Mouse (Mus musculus) forebrain, embryonic 10.5 days (tissue): ENCODE data around the gene Tmem125. TPM values are rescaled to one million over a fixed set of nuclear protein-coding genes. Genes with fewer than 3 reads are reported as not detected.
A peak's percentile ranks its signal among the peaks of the same experiment; 100 is the strongest.

Experiments
- DNase-seq: peaks from one replicate; pipeline ENCODE4 v3.0.0-alpha.2; 2017; ENCODE audit warnings: low spot score; ENCODE audit errors: extremely low spot score
- H3K27ac ChIP-seq: fragments of 300-500 bp; sonication (generic); 2 replicates; pipeline ENCODE4 v1.5.1; 2016; ENCODE audit warnings: mild to moderate bottlenecking
- H3K27me3 ChIP-seq: fragments of 300-500 bp; sonication (generic); 2 replicates; pipeline ENCODE4 v1.6.1; 2016; ENCODE audit warnings: mild to moderate bottlenecking; ENCODE audit not compliant: poor library complexity, severe bottlenecking
- H3K36me3 ChIP-seq: fragments of 300-500 bp; sonication (generic); replicated peaks from 2 replicates; pipeline ENCODE4 v1.6.1; 2016; ENCODE audit warnings: mild to moderate bottlenecking, moderate library complexity
- H3K4me1 ChIP-seq: fragments of 300-500 bp; sonication (generic); 2 replicates; pipeline ENCODE4 v1.6.1; 2016
- H3K4me3 ChIP-seq: fragments of 300-500 bp; sonication (generic); 2 replicates; pipeline ENCODE4 v1.5.1; 2016; ENCODE audit warnings: mild to moderate bottlenecking, moderate library complexity
- H3K9me3 ChIP-seq: fragments of 300-500 bp; sonication (generic); 2 replicates; pipeline ENCODE4 v1.6.1; 2016; ENCODE audit warnings: mild to moderate bottlenecking, moderate library complexity
- WGBS: fragments of 180-500 bp; shearing (Covaris S2); methylation state at CpG from one replicate; pipeline ENCODE4 v1.1.7; 2016; 5-methylcytosine and 5-hydroxymethylcytosine counted together
- polyA plus RNA-seq: library from polyadenylated mRNA; unstranded; fragments of >200 nt; fragmentation: Nextera tagmentation; extraction: Ambion mirVana; gene quantifications from 2 replicates; pipeline ENCODE4 v1.2.1, GENCODE M21; 2016

The Tmem125 gene
- polyA plus RNA-seq = 0.68 and 0.76 TPM in 2 replicates

DNA sequence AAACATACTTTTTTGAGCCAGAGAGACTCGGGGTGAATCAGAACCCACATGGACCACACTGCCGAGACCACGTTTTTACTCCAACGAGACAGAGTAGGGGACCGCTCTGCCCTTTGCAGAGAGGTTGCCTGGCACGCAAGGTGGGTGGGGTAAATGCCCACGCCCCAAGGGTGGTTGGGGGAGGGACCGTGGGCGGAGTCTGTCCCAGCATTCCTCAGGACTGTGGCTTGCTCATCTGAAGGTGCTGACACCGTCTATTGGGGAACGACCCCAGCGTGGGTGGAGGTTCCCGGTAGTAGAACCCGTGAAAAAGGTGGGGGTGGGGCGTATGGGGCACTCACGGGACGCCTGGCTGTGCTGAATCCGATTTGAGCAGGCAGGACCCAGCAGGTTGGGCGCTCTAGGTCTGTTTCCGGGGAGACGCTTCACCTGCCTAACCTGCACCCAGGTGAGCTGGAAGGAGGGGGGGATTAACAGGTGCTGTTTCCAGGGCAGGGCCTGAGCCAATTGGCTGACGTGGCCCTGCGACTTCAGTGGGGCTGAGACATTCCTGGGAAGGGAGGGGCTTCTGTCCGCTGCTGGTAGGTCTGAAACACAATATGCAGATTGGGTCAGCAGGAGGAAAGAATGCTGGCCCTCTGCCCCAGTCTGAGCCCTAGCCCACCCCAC, at the start of gene Tmem125:
TSS of gene Tmem125 (minus strand) at position 453 of the 669 bp plus-strand sequence.
- Histone ChIP-seq H3K27ac (peak within 1 kb of the TSS; percentile 48; the same call in 1 of the 2 replicates), H3K36me3 (no peaks in the 10 kb centered on the region), H3K9me3 (peaks cover 3% of the 10 kb centered on the region), H3K4me1 (peaks cover 31% of the 10 kb centered on the region), H3K27me3 (peaks cover 38% of the 10 kb centered on the region), H3K4me3 (peak within 1 kb of the TSS; percentile 50)
- WGBS = 1% methylated on average over 24 of the region's 24 CpGs
- peak; percentile 28 for DNase-seq

DNA sequence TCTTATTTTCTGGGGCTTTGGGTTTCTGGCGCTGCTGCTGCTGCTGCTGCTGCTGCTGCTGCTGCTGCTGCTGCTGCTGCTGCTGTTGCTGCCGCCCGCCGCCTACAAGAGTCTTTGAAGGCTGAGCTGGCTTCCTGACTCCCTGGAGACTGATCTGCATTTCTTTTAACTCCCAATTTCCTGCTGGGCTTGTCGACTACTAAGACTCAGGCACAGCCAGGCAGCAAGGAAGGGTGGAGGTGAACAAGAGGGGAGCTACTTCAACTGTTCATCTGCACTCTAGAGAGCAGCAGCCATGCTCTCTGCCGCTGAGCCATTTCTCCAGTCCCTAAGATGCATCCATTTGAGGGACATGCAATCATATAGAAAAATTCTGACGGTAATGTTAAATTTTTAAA, 45.9 kb upstream of the Tmem125 start:
- no peak for DNase-seq
- Histone ChIP-seq H3K4me3 (peak overlapping the region; percentile 20; the same call in 1 of the 2 replicates), H3K36me3 (no peaks in the 10 kb centered on the region), H3K9me3 (0 out of 2 replicates have a peak, but pooled peaks cover 3% of the 10 kb centered on the region), H3K27me3 (peaks cover 4% of the 10 kb centered on the region; the same call in 1 of the 2 replicates), H3K4me1 (peaks cover 16% of the 10 kb centered on the region), H3K27ac (peak overlapping the region; percentile 44; the same call in 1 of the 2 replicates)
- WGBS = 7% methylated on average over 7 of the region's 7 CpGs

DNA sequence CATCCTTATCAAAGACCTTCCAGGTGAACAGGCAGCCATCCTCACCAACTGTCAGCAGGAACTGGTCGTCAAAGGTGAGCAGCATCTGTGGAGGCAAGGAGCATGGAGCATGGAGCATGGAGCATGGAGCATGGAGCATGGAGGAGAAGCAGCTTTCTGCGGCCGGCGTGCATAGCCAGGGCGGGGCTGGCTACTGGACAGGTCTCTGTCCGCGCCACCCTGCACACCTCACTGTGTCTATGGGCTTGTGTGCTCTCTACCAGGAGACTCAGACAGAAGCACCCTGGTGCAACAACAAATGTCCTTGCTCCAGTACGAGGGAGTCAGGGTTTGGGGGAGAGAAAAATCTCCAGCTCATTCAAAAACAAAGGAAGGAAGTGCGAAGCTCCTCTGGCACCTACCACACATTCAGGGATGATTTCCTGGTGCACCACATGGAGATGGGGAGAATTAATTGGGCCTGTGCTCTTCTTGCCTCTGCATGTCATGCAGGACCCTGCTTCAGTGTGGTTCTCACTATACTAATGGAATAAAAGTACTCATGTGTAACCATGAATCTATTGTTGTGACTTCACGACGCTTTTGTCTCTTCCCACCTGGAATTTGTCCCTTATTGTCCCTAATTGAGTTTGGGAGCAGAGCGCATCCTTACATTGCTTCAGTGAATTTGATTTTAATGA, 45.3 kb upstream of the Tmem125 start:
- Histone ChIP-seq H3K4me1 (peaks cover 16% of the 10 kb centered on the region), H3K4me3 (peak overlapping the region; percentile 20; the same call in 1 of the 2 replicates), H3K9me3 (peaks cover 8% of the 10 kb centered on the region; the same call in 1 of the 2 replicates), H3K36me3 (no peaks in the 10 kb centered on the region), H3K27ac (peak overlapping the region; percentile 44; the same call in 1 of the 2 replicates), H3K27me3 (peaks cover 4% of the 10 kb centered on the region; the same call in 1 of the 2 replicates)
- DNase-seq = no peak
- 59% methylated on average over 12 of the region's 12 CpGs for WGBS

DNA sequence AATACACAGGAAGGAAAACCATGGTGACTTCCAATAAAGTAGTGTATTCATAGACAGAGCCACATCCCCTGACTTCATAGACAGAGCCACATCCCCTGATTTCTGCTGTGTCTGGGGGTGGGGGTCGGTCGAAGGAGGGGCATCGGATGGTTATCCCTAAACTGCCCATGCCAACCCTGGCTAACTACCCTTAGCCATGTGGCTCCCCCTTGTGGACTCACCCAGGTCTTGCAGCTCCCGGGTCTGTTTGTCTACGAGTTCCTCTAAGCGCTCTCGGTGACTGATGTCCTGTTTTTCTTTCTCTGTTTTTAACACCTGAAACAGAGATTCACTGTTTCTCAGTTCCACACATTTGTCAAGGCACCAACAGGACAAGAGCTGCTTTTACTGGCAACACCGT, 38.8 kb upstream of the Tmem125 start:
- Histone ChIP-seq H3K4me3 (no peak overlapping the region), H3K36me3 (no peaks in the 10 kb centered on the region), H3K27me3 (0 out of 2 replicates have a peak, but pooled peaks cover 3% of the 10 kb centered on the region), H3K27ac (no peak overlapping the region), H3K9me3 (peaks cover 8% of the 10 kb centered on the region; the same call in 1 of the 2 replicates), H3K4me1 (peaks cover 13% of the 10 kb centered on the region)
- DNase-seq = no peak
- 92% methylated on average over 8 of the region's 8 CpGs for WGBS

DNA sequence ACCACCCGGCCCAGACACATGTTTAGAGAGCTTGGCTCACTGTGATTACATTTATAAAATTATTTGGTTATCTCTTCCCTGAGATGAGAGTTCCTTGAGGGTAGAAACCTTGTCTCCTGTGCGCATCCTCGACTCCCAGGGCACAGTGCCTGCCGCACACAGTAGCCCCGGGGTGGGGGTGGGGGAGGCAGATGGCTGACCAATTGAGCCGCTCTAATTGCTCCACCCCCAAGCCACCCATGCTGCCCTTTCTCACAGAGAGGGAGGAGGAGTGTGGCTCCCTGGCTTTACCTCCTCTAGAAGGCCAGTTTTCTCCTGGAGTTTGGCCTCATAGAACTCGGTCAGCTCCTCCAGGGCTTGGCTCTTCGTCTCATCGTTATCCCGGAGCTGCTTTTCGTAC, 37.7 kb upstream of the Tmem125 start:
- H3K36me3 ChIP-seq = no peaks in the 10 kb centered on the region
- H3K9me3 ChIP-seq = peaks cover 8% of the 10 kb centered on the region; the same call in 1 of the 2 replicates
- H3K4me1 ChIP-seq = peaks cover 9% of the 10 kb centered on the region
- peak overlapping the region; percentile 40; the same call in 1 of the 2 replicates for H3K27ac ChIP-seq
- 34% methylated on average over 11 of the region's 11 CpGs for WGBS
- H3K27me3 ChIP-seq = peaks cover 11% of the 10 kb centered on the region; the same call in 1 of the 2 replicates
- no peak overlapping the region for H3K4me3 ChIP-seq
- DNase-seq = no peak

DNA sequence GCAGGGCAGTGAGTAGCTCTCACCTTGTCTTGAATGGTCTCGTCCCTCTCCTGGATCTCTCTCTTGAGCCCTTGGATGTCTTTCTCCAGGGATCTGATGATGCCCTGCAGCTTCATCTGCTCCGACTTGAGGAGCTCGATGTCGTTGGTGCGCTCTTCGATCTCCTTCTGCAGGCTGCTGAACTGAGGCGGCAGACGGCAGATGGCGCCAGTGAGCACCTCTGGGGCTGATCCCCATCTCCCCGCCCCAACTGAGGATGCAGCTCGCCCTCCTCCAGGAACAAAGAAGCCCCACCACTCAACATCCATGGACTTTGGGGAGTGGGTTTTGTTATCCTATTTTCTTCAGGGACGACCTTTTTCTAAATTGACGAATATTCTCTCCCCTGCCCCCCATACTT, 35.5 kb upstream of the Tmem125 start:
- no peaks in the 10 kb centered on the region for H3K36me3 ChIP-seq
- peaks cover under 1% of the 10 kb centered on the region; the same call in 1 of the 2 replicates for H3K9me3 ChIP-seq
- DNase-seq = no peak
- no peak overlapping the region for H3K27ac ChIP-seq
- H3K27me3 ChIP-seq = peaks cover 12% of the 10 kb centered on the region; the same call in 1 of the 2 replicates
- WGBS = 46% methylated on average over 13 of the region's 13 CpGs
- H3K4me3 ChIP-seq = no peak overlapping the region
- H3K4me1 ChIP-seq = peaks cover 9% of the 10 kb centered on the region

DNA sequence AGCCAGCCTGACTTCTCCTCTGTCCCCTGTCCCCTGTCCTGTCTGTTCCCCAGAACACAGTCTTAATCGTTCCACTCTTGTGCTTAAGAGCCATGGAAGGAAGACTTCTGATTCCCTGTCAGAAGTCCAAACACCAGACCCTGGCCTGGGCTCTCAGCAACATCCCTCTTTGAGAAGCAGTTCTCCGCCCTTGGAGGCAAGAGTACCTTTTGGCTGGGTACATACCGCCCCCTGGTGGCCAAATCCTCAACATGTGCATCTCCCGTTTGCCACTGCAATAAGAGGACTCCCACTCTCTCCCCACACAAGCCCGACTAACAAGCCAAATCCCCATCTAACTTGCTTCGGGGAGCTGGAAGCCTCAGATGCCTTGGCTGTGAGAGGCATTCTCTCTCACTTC, 32.3 kb upstream of the Tmem125 start:
- no peak overlapping the region for H3K4me3 ChIP-seq
- H3K9me3 ChIP-seq = no peaks in the 10 kb centered on the region
- no peak overlapping the region for H3K27ac ChIP-seq
- 8% methylated on average over 6 of the region's 6 CpGs for WGBS
- H3K27me3 ChIP-seq = peaks cover 12% of the 10 kb centered on the region; the same call in 1 of the 2 replicates
- peak; percentile 89 for DNase-seq
- no peaks in the 10 kb centered on the region for H3K36me3 ChIP-seq
- H3K4me1 ChIP-seq = no peaks in the 10 kb centered on the region

DNA sequence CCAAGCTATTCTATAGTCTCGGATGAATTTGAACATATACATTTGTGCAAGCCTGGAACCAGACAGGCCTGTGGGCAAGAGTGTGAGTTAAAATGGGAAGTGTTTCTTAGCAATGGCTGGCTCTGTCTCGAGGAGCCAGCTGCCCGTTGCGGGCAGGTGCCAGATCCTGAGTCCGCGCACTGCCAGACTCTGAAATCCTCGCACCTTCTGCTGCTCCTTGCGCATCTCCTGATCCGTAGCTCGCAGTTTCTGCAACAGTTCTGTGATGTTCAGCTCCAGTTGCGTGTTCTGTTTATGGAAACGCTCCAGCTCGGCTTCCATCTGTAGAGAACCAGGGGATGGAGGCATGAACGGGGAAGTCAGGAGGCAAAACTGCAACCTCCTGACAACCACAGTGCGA, 27.6 kb upstream of the Tmem125 start:
- H3K27ac ChIP-seq = no peak overlapping the region
- H3K27me3 ChIP-seq = peaks cover 10% of the 10 kb centered on the region
- H3K4me3 ChIP-seq = no peak overlapping the region
- no peaks in the 10 kb centered on the region for H3K9me3 ChIP-seq
- no peaks in the 10 kb centered on the region for H3K4me1 ChIP-seq
- H3K36me3 ChIP-seq = no peaks in the 10 kb centered on the region
- WGBS = 86% methylated on average over 14 of the region's 15 CpGs
- DNase-seq = no peak

DNA sequence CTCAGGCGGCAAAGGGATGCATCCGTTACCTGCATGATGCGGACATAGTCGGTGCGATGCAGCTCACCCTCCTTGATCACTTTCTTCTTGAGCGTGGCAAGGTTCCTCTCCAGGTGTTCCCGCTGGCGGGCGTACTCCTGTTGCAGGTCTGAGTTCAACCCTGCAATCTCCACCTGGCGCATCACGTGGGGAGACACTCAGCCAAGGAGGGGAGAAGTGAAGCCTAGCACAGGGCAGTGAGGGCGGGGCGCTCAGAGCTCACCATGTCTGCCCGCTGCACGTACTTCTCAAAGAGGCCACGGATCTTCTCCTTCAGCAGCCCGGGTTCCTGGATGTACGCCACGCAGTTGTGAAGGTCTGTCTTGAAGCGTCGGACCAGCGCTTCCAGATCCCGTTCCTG, 25.5 kb upstream of the Tmem125 start:
- Histone ChIP-seq H3K4me1 (peaks cover 6% of the 10 kb centered on the region), H3K27me3 (peaks cover 10% of the 10 kb centered on the region), H3K36me3 (no peaks in the 10 kb centered on the region), H3K9me3 (no peaks in the 10 kb centered on the region), H3K27ac (peak overlapping the region; percentile 48; the same call in 1 of the 2 replicates), H3K4me3 (no peak overlapping the region)
- DNase-seq = no peak
- 69% methylated on average over 23 of the region's 23 CpGs for WGBS

DNA sequence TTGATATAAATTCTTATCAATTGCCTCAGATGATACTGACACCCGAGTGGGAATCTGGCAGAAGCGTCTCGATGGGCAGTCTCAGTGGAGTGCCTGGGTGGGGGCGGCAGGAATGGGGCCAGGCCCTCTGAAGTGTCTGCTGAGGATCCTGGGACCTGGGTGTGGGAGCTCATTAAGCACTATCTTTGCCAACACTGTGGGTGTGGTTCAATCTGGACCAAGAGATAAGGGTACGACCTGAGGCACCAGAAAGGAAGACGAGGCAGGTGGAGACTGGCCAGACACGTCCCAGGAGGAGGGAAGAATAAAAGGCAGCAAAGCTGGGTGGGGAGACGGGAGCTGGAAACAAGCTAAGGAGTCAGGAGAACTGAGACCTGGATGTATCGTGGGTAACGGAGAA, 24.9 kb upstream of the Tmem125 start:
- Histone ChIP-seq H3K9me3 (no peaks in the 10 kb centered on the region), H3K27ac (peak overlapping the region; percentile 48; the same call in 1 of the 2 replicates), H3K27me3 (peaks cover 10% of the 10 kb centered on the region), H3K4me3 (no peak overlapping the region), H3K4me1 (peaks cover 6% of the 10 kb centered on the region), H3K36me3 (no peaks in the 10 kb centered on the region)
- DNase-seq = no peak
- WGBS = 80% methylated on average over 10 of the region's 10 CpGs

DNA sequence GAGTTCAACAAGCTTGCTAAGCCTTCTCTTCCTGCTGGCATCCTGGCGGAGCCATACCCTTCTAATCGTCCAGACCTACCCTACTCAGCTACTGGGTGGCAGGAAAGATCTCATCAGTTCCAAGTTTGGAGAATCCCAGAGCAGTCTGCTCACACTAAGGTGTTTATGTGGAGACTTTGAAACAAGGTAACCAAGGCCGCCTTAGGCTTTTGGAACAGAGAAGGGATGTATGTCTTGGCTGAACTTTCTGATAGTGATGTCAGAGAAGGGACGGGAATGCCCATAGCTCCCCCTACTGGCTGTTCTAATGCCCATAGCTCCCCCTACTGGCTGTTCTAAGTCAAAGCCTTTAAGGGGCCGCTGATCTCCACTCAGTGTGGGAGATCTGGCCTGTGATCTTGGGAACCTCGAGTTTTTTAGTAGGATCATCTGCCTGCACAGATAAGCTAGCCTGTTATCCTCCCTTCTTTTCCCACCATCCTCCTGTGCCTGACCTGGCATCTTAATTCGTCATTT, 22.4 kb upstream of the Tmem125 start:
- 35% methylated on average over 7 of the region's 7 CpGs for WGBS
- H3K27me3 ChIP-seq = peaks cover 10% of the 10 kb centered on the region

DNA sequence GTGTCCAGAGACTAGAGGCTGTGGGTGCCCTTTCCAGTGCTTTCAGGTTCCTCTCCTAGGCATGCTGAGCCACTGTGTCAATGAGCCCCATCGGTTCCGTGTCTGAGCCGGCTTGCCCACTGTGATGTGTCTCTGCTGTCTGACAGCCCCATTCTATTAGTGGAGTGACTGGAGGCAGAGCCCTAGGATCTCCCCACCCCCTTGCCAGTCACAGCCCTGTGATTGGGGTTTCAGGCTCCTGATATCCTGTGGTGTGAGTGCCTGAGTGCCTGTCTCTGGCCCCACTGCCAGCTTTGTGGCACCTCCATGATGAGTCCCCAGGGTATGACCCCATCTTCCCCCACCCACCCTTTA, 21.1 kb upstream of the Tmem125 start:
- Histone ChIP-seq H3K27ac (0 out of 2 replicates have a peak overlapping the region, but pooled peaks have one; percentile 20), H3K4me3 (no peak overlapping the region)
- 81% methylated on average over 3 of the region's 3 CpGs for WGBS

More for the DNA sequence above, 22.4 kb upstream of the Tmem125 start:
- Histone ChIP-seq H3K4me1 (peaks cover 6% of the 10 kb centered on the region), H3K9me3 (peaks cover 5% of the 10 kb centered on the region; the same call in 1 of the 2 replicates), H3K36me3 (no peaks in the 10 kb centered on the region), H3K4me3 (no peak overlapping the region), H3K27ac (no peak overlapping the region)
- DNase-seq = peak; percentile 72

More for the DNA sequence above, 21.1 kb upstream of the Tmem125 start:
- peaks cover 6% of the 10 kb centered on the region for H3K4me1 ChIP-seq
- peaks cover 5% of the 10 kb centered on the region; the same call in 1 of the 2 replicates for H3K9me3 ChIP-seq
- no peaks in the 10 kb centered on the region for H3K36me3 ChIP-seq
- H3K27me3 ChIP-seq = peaks cover 10% of the 10 kb centered on the region
- no peak for DNase-seq
